Mouse (Mus musculus) kidney, postnatal 10 days (tissue): ENCODE data around the gene Arhgef12.

ENCODE experiments used
- DNase-seq: peaks from one replicate; pipeline ENCODE4 v3.0.0; 2021; ENCODE audit warnings: mixed read lengths

Gene Arhgef12

DNA sequence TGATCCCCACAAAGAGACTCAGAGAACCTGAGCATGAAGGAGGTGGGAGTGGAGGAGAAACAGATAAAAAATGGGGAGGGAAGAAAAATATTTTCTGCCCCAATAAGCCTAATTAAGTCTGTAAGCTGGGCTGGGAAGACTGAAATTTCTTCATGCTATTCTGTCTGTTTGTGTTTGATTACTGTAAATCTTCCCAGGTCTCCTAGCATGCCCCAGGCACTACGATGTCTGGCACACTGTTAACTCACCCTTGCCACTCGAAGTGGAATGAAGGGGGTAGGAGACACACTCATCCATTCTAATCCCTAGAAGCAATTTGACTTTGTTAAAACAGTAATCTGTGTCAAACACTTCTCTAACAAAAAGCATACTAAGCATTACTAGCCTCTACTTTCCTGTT lies 35.3 kb downstream of the Arhgef12 start:
- no peak for DNase-seq

DNA sequence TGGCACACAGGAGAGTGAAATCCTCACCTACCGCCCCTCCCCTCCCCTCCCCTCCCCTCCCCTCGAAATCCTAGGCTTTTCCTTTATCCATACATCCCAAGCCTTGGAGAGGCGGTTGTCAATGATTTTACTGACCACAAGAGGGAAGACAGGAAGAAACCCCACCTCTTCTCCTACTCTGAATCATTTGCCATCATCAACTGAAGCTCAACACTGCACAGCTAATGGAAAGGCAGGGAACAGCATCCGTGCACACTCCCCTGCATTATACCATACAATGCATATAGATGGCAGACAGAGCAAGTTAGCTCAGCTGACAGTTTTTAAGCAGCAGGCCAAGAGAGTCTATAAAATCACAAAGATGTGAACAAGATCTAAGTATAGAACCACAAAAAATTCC lies 35.9 kb downstream of the Arhgef12 start:
- no peak for DNase-seq

DNA sequence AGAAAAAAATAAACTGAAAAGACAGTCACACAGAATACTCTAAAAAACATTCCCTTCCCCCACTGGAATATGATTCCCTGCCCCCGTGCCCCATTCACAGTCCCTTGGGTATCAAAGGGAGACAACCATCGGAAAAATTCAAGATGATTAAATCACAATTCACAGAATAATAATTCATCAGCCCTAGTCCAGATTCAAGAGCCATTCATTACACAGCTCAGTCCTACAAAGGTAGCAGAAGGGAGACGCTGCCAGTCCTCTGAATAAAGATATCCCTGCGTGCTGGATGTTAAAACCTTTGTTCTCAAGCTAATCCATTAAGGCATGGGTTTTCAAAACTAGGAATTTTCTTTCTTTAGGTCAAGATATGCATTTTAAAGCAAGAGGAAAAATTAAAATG lies 36.5 kb downstream of the Arhgef12 start:
- DNase-seq: no peak

DNA sequence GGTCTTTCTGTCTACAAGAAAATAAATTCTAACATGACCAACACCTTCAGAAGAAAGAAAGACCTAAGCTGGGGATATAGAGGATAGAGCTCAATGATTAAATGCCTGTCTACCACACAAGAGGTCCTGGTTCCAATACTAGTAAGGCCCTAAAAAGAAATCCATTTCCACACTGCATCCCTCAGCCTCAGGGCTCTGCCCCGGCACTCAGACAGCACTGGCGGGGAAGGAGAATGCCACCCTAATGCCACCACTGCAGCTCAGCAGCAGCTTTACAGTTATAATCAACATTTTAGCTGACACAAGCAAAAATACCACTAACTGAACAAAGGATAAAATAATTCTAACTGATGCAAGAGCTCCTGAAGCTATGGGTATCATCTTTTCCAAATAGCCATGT lies 36.9 kb downstream of the Arhgef12 start:
- DNase-seq: no peak

DNA sequence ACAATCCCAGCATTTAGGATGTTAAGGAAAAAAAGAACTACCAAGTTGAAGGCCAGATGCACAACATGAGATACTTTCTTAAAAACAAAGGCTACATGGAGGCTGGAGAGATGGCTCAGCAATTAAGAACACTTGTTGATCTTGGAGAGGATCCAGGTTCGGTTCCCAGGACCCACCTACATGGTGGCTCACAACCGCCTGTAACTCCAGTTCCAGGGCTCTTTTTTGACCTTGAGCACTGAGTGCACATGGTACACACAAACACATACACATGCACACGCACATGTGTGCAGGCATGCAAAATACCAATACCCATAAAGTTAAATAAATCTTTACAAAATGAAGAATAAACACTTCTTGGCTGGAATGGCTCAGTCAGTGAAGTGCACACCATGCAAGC lies 39.1 kb downstream of the Arhgef12 start:
- no peak for DNase-seq

DNA sequence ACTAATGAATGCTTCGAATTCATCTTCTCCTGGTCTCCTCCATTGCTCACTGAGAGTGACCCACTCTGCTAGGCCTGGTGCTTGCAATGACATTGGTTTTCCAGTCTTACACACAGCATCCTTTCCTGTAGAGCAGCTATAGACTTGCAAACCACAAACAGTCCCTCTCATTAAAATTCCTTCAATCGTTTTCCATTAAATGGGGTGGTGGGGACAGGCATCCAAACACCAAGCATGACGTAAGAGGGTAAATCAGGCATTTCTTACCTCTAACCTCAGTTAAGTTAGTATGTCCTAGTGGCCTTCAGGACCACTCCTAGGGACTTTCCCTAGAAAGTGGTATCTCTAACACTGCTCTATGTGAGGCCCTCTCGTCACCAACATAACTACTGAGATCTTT lies 41.8 kb downstream of the Arhgef12 start:
- DNase-seq: no peak

DNA sequence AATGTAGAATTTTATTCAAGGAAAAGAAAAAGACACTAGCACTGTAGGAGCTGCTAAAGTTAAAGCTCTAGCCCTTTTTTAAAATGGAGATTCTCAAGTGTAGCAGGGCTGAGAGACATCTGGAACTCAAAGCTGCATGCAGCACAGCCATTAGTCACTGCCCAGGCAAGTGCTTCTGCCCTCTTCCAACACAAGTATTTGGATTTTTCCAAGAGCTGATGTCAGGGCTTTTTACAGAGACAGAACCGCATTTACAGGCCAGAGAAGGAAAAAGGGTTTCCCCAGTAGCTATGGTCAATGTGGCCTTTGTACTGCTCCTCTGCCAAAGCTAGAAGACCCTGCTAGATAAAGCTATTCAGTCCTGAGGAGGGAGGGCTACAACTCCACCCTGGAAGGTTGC lies 45.5 kb downstream of the Arhgef12 start:
- no peak for DNase-seq

DNA sequence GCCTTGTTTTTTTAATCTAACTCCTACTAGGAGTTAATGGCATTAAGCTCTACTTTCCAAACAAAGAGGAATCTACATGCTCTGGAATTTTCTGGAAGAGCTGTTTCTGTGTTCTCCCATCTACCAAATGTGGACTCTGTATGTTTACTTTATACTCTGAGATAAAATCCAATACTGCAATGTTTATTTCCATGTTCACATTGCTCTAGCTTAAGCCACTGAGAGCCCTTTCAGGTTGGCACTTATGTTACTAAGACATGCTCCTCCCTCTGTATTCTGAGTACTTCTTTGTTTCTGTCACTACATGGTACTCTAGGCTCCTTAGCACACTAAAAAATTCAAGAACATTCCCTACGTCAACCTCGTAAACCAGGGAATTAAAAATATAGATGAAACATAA lies 56.6 kb downstream of the Arhgef12 start:
- DNase-seq: no peak

DNA sequence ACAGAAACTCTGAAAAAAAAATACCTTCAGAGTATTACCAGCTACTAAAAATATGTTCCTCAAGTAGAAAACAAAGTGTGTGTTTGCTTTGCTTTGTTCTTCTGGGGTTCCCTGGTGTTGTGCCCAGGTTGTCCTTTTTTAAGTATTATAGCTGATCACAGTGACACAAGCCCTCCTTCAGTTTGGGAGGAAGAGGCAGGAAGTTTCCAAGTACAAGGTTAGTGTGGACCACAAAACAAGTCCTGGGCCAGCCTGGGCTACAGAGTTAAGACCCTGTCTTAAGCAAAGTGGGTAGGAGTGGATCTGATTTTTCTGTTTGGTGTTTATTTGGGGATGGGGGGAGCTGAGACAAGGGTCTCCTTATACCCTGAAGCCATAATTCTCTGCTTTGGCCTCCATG lies 62.6 kb downstream of the Arhgef12 start:
- DNase-seq: no peak

DNA sequence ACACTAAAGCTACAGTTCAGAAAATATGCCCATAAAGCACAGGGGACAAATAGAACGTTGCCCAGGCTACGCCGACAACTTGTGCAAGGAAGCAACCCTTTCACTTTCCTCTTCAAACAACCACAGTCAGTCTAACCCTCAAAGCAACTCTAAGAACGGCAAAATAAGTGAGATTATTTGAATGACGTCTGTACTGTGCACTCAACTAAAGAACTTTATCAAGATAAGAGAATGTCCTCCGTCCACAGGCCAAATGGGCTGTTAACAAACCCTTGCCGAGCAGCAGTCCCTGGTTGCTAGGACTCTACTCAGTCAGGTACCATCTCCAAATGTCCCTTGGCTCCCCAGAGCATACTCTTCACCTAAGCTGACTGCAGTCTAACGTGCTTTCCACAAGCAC lies 68.6 kb downstream of the Arhgef12 start:
- no peak for DNase-seq

DNA sequence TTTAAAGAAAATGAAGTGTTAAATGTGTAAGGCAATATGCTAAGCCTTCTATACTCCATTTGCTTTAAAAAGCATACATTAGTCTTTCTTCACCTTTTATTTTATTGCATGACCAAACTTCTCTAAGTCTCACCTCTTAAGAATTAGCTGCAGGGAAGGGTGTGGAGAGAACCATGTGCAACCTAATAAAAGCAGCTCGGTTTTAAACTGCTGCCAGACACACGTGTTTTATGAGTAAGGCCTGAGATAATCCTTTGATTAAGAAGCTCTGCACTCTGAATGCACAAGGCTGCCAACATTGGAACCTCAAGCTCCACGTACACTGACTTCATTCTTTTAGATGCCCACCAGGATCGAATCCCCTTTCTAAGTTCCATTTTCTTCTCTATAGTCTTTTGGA lies 71.8 kb downstream of the Arhgef12 start:
- no peak for DNase-seq

DNA sequence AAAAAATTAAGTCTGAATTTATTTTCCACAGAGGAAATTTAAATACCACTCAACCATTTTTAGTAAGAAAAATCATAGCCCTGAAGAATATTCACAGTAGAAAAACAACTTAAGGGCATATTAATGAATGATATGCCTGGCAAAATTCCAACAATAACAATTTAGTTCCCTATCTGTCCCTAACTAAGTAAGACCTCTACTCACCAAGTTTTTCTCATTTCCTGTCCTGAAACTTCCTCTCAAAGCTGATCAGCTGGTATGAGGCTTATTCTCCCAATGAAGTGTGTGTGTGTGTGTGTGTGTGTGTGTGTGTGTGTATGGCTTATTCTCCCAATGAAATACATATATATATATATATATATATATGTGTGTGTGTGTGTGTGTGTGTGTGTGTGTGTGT lies 72.8 kb downstream of the Arhgef12 start:
- no peak for DNase-seq

DNA sequence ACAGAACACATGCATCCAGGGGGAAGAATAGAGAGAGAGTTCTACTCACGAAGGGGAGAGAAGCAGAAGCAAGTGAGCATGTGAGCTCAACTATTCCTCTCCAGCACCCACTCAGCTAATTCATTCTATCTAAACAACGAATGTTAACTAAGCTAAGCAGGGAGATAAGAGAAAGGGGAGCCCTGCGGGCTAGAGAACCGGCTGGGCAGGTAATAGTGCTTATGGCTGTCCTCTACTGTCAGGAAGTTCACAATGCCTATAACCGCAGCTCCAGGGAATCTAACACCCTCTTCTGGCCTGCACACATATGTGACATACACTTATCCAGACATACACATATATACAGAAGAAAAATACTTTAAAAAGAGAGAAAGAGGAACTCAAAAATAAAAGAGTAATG lies 79.3 kb downstream of the Arhgef12 start:
- no peak for DNase-seq

DNA sequence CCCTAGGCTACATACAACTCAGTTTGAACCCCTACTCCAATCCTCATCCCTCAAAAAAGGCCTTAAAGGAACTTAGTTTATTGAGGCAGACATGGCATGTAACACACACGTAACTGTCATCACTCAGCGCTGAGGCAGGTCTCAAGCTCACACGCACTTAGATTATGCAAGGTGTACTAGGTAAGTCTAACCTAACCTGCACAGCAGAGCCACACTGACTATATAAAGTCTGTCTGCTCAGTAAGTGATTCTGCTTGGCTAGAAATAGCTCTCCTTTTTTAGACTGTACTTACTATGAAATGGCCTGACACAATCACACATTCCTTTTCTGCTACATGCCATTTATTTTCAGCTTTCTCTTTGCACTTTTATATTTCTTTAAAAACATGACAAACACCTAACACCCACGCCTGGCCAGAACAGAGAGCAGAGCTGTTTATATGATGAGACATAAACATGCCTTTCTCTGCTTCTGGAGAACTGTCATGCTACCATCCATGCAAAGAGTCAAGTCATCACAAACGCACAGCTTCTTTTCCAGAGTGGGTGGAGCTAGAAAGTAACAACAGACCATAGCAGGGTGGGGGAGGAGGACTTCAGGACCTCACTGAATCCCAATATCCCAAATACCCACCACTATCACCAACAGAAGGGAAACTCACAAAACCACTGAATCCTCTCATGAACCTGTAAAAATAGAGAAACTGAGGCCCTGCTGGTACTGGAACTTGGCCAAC lies 85.4 kb downstream of the Arhgef12 start:
- no peak for DNase-seq

DNA sequence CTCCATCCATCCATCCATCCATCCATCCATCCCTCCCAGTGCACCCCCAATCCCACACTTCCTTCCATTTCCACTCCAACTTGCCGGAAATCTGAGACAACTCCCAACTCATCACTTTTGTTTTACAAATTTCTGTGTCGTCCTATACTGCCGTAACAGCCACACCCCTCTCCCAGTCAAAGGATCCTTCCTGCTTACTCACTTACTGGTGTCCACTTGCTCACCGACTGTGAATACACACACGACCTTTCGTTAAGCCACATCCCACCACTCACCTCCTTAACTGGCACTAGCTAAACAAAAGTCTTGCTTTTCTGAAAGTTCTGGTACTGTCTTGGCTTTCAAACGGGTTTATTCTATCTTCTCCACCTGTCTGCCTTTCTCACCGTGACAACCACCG lies 87.4 kb downstream of the Arhgef12 start:
- no peak for DNase-seq

DNA sequence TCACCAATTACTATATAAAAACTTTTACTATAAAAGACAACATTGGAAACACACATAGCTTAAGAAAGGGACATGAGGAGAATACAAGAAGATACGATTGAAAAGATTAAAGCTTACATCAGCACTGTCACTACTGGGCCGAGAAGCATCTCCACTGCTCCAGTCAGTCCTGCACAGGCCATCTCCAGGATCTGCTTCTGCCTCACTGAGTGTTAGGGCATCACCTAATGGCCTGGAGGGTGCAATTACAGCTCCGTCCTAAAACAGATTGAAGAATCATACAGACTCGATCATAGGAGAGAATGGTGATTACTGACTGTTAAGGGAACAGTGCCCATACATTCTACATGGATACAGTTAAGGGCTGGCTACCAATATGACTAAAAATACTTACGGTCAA lies 91.3 kb downstream of the Arhgef12 start:
- DNase-seq: no peak

DNA sequence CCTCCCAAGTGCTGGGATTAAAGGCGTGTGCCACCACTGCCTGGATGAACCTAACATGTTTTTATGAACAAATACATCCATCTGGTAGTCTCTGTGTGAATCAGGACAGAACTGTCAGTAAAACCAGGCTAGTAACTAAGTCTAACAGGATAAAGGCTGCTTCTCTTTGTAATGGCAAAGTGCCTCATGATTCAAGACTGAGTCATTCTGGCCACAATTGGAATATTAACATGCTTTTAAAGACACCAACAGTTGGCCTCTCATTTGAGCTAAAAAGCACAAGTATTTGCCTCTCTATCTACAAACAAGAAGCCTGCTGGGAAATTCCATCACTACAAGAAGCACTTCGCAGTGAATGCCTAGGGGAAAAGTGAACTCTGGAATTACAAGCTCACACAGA lies 91.7 kb downstream of the Arhgef12 start:
- DNase-seq: no peak

DNA sequence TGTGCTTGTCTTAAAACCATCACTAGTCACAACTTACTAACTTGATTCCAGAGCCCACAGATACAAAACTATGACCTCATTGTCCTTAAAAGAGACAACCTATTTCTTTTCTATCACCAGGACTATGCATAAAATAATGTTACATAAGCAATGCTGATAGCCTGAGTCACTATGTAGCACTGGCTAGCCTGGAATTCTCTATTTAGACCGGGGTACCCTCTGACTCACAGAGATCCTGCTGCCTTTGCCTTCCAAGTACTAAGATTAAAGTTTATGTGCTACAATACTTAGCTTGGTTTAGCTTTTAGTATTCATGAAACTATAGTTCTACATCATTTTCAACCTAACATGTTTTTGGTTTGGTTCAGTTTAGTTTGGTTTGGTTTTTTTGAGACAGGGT lies 92.2 kb downstream of the Arhgef12 start:
- no peak for DNase-seq

DNA sequence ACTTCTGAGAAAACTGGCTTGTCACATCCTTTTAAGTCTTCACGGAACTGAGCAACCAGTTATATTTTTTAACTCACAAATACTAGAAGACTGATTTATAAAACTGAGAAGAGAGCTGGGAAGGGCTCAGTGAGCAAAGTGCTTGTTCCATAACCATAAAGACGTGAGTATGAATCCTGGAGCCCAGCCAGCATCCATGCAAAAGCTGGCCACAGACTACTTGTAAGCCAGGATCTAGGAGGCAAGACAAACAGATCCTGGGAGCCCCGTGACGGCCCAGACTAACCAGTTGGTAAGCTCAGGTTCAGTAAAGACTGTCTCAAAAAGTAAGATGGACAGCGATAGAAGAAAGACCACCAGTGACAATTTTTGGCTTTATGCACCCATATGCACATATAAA lies 94.5 kb downstream of the Arhgef12 start:
- no peak for DNase-seq

DNA sequence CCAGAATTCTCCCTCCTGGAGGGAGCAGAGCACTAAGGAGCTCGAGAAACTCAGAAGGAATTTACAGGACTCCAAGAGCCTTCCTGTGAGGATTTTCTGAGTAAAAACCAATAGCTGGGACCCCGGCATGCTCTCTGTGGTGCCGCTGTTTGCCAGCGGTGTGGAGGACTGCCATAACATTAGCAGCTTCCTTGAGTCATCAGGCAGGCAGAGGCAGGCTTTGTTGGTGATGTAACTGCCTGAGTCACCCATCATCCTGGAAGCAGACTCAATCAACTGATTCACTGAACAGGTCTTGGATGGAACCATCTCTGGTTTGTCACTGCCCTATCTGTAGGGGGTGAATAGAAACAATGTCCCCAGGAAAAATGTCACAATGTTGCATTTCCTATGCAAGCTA lies 96.0 kb downstream of the Arhgef12 start:
- no peak for DNase-seq

DNA sequence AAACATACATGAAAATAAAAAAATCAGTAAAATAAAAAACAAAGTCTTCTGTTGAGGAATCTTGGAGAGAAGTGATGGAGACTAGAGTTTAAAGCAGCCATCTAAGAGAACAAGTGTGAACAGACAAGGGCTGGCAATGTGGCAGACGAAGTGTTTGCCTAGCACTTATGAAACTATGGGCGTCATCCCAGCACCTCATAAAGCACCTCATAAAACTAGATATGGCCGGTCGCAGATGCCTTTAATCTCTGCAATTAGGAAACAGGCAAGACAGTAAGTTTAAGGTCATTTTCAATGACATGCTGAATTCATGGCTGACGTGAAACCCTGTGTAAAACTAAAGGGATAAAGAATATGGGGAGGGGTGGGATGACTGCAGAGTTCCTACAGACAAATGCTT lies 103.2 kb downstream of the Arhgef12 start:
- DNase-seq: no peak

DNA sequence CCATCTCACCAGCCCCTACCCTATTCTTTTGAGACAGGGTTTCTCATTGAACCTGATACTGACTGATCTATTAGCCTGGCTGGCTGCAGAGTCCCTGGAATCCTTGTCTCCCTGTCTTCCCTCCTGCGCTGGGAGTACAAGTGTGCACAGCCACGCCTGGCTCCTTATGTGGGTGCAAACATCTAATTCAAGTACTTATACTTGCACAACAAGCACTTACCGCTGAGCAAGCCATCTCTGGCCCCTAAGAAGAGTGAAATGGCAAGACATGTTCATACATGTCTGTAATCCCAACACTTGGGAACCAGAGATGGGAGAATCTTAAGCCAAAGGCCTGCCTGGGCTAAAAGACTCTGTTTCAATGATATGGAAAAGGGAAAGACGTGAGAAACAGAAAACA lies 104.0 kb downstream of the Arhgef12 start:
- DNase-seq: no peak

DNA sequence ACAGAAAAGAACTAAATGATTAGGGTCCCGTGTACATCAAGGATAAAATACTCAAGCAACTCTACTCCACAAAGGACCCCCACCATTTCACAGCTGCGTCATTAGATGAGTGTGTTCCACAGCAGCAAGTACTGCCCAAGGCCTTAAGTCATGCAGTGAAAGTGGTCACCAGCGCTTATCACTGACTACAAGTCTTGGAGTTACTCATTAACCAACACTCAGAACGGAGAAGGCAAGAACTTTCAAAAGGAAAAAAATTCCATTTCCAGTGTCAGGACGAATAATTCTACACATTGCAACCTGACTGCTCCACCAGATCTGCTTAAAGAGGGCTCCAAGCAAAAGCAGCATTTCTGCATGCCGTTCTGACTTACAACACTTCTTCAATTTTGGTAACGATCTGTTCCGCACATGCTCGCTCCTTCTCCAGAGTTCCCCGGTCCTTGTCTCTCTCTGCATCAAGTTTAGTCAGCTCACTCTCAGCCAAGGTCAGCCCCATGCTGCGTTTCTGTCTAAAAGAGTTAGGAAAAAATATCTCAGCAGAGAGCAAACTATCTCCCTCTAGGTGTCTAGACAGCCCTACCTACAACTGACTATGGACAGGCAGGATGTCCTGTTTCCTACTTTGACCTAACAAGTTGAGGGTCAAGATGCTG lies 106.3 kb downstream of the Arhgef12 start:
- DNase-seq: no peak

DNA sequence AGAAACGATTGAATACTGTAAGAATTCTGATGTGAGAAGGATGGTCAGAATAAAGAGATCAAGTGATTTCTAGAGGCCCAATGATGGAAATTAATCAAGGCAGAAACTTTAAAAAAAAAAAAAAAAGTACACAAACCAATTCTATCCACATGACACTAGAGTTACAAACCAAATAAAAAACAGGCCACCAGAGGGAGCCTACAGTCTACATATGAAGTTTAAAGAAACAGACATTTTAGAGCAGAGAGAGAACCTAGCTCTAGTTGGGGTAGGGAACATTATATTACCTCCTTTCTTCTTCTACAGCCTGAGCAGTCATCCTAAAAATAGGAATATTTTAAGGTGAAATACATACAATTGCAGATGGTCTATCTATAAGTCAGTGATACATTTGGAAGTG lies 107.0 kb downstream of the Arhgef12 start:
- peak; percentile 67 for DNase-seq

DNA sequence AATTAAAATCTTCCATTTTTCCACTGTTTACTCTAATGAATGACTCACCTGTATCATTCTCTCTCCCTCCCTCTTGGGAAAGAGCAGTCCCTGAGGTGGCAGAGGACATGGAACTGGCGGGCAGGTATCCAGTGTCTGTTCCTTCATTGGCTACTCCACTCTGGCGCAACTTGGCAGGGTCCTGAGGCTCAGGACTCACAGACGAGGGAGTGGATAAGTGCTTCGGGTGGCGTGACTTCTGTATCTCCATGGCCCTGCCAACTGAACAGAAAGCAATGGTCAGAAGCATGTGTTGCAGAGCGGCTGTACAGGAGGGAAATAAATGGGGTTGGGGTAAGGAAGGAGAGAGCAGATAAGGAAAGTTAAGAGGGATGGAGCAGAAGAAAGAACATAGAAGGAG lies 109.5 kb downstream of the Arhgef12 start:
- no peak for DNase-seq
